Mouse (Mus musculus): ENCODE results near the gene Ube2n. TPM values are rescaled to one million over a fixed set of nuclear protein-coding genes. Genes with fewer than 3 reads are reported as not detected.

Ube2n gene
- polyA plus RNA-seq, 1 experiment from 2014 or later = 132 TPM

DNA sequence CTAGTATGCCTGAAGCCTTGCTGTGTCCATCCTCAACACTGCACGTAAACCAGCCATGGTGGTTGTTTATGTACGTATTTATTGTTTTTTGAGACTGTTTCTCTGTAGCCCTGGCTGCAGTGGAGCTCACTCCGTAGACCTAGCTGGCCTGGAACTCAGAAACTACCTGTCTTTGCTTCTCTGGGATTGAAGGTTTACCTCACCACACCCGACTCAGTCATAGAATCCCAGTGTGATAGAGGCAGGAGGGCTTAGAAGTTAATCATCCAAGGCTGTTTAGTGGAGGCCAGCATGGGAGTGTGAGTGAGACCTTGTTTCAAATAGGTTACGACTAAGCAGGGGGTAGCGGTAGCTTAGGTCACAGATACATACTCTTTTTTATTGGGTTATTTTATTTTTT, 2.7 kb downstream of the Ube2n start:
- no peak for TF ChIP-seq CTCF (IDR thresholded peaks at IDR 0.05)
- in situ Hi-C loops (cut with MboI; ENCODE audit: low pct_unique_long_range_greater_than_20kb) = no loop called here
- ATAC-seq = no peak
- ChIA-PET POLR2A (interaction anchor here (0.6 kb wide), 1 partner anchor 19 kb away, joined by 3 read pairs; no protein-coding TSS in a partner anchor), CTCF (interaction anchor here (1.0 to 1.4 kb wide), 2 partner anchors 8 to 11 kb away, joined by 3 read pairs; no protein-coding TSS in a partner anchor)
- DNase-seq (ENCODE audit: low read depth, low spot score) = no peak
- no peaks in the 10 kb centered on the region for H3K27me3 ChIP-seq

DNA sequence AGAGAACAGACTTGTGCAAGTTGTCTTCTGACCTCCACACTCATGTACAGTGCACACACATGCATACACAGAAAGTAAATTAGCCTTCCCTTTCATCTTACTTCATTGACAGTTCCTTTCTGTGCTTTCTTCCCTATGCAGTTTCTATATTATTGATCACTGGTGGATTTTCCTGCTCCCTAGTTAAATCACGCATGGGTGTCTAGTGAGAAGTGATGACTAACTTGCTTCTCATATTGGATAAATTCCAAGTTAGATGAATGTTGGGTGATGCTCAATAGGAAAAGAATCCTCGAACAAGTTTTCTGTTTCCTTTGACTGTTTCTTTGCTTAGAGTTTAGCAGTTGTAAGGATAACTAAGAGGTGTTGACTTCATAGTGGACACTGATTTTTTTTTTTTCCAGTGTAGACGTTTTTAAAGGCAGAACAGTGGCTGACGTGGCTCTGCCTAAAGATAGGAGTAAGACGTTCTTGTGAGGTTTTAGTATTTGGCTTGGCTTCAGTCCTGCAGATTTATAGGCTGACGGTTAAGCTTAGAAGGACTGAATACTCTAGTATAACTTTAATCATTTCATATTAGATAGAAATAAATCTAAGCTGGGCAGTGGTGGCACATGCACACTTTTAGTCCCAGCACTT, 10.2 kb downstream of the Ube2n start:
- TF ChIP-seq CTCF (IDR thresholded peaks at IDR 0.05) = no peak
- no peak for DNase-seq (ENCODE audit: low read depth, low spot score)
- H3K27me3 ChIP-seq = no peaks in the 10 kb centered on the region
- ATAC-seq = no peak
- in situ Hi-C loops (cut with MboI; ENCODE audit: low pct_unique_long_range_greater_than_20kb) = no loop called here
- POLR2A ChIA-PET = no interaction called here
- CTCF ChIA-PET = interaction anchor here (1.3 to 1.4 kb wide), 2 partner anchors 7 to 23 kb away, joined by 3 read pairs; no protein-coding TSS in a partner anchor

DNA sequence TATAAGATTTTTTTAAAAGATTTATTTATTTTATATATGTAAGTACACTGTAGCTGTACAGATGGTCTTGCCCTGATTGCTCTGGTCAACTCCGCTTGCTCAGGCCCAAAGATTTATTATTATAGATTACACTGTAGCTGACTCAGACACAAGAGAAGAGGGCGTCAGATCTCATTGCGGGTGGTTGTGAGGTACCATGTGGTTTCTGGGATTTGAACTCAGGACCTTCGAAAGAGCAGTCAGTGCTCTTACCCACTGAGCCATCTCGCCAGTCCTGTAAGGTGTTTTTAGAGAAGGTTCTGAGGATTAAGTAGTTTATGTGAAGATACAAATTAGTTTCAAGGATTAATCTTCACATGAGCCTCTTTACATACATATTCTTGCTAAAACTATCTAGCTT, 10.9 kb downstream of the Ube2n start:
- DNase-seq (ENCODE audit: low read depth, low spot score) (no peak), ATAC-seq (no peak)
- ChIA-PET POLR2A (interaction anchor here (0.6 kb wide), 1 partner anchor 276 kb away, joined by 4 read pairs; no protein-coding TSS in a partner anchor), CTCF (interaction anchor here (1.3 to 1.4 kb wide), 2 partner anchors 8 to 22 kb away, joined by 3 read pairs; no protein-coding TSS in a partner anchor)
- in situ Hi-C loops (cut with MboI; ENCODE audit: low pct_unique_long_range_greater_than_20kb) = no loop called here
- TF ChIP-seq CTCF (IDR thresholded peaks at IDR 0.05) = no peak
- H3K27me3 ChIP-seq = no peaks in the 10 kb centered on the region

GRCm38 (mm10) chr10:95526495-95527122, 11.7 kb downstream of the Ube2n start:
- no peaks in the 10 kb centered on the region for H3K27me3 ChIP-seq
- ChIA-PET POLR2A (interaction anchor here (0.6 to 1.6 kb wide), 2 partner anchors 12 to 277 kb away, joined by 4 to 9 read pairs; partner anchors contain the start of gene Ube2n), CTCF (interaction anchor here (1.3 to 1.4 kb wide), 2 partner anchors 9 to 22 kb away, joined by 3 read pairs; no protein-coding TSS in a partner anchor)
- no peak for TF ChIP-seq CTCF (IDR thresholded peaks at IDR 0.05)
- ATAC-seq = peak; percentile 71
- in situ Hi-C loops (cut with MboI; ENCODE audit: low pct_unique_long_range_greater_than_20kb) = no loop called here
- DNase-seq (ENCODE audit: low read depth, low spot score) = peak; percentile 71

GRCm38 (mm10) chr10:95530551-95531121, 15.7 kb downstream of the Ube2n start:
- TF ChIP-seq CTCF (IDR thresholded peaks at IDR 0.05) = no peak
- ATAC-seq (no peak), DNase-seq (ENCODE audit: low read depth, low spot score) (no peak)
- no peaks in the 10 kb centered on the region for H3K27me3 ChIP-seq
- ChIA-PET POLR2A (no interaction called here), CTCF (interaction anchor here (2.1 kb wide), 1 partner anchor 11 kb away, joined by 6 read pairs; no protein-coding TSS in a partner anchor)
- in situ Hi-C loops (cut with MboI; ENCODE audit: low pct_unique_long_range_greater_than_20kb) = no loop called here

DNA sequence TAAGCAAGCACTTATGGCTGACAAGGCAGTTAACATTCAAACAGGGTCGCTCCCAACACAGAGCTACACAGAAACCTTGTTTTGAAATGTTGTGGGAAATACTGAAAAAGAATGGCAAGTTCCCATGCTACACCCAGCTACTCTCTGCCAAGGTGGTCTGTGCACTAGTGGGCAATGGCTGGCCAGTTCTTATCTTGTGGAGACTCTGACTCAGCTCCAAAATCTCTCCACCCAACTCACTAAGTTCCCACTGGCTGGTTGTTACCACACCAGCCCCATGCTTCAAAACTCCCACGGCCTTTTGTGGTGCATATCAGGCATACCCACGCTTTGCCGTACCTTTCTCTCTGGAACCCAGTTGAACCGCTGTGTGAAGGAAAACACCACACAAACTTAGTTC, 18.0 kb downstream of the Ube2n start:
- CTCF ChIA-PET = interaction anchor here (0.9 to 1.3 kb wide), 2 partner anchors 19 to 91 kb away, joined by 3 read pairs; no protein-coding TSS in a partner anchor
- ATAC-seq = no peak
- in situ Hi-C loops (cut with MboI; ENCODE audit: low pct_unique_long_range_greater_than_20kb) = no loop called here

GRCm38 (mm10) chr10:95533382-95533781, 18.4 kb downstream of the Ube2n start:
- DNase-seq (ENCODE audit: low read depth, low spot score) = no peak

More for the DNA sequence above, 18.0 kb downstream of the Ube2n start:
- POLR2A ChIA-PET = interaction anchor here (0.7 kb wide), 1 partner anchor 22 kb away, joined by 4 read pairs; no protein-coding TSS in a partner anchor
- no peak for DNase-seq (ENCODE audit: low read depth, low spot score)
- TF ChIP-seq CTCF (IDR thresholded peaks at IDR 0.05) = no peak
- H3K27me3 ChIP-seq = no peaks in the 10 kb centered on the region

DNA sequence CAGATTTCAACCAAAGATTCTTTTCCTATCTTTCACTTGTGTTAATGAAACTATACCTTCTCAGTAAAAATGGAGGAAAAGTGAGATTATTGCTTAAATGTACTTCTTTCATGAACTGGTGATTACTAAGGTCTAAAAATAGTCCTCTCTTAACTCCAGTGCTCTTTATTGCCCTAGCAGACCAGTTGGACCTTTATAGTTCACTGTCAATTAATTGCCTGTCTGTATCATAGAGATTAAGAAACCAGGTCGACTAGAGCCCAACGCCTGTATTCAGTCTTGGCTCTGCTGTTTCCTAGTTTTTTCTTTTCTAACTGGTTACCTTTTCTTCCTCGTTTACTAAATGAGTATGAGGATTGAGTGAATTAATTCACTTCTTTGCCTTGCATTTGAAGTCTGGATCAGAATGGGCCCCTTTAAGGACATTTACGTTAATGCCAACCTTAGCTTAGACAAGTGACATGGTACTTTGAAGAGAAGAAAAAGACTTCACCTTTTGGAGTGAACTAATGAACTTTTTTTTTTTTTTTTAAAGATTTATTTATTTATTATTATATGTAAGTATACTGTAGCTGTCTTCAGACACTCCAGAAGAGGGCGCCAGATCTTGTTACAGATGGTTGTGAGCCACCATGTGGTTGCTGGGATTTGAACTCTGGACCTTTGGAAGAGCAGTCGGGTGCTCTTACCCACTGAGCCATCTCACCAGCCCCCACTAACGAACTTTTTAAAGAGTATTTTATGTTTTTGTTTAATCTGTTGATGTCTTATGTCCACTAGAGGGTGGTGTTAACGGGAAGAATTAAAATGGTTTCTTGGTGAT, 20.7 kb downstream of the Ube2n start:
- ChIA-PET POLR2A (interaction anchor here (0.7 kb wide), 1 partner anchor 115 kb away, joined by 3 read pairs; no protein-coding TSS in a partner anchor), CTCF (no interaction called here)
- DNase-seq (ENCODE audit: low read depth, low spot score) (no peak), ATAC-seq (no peak)
- H3K27me3 ChIP-seq = no peaks in the 10 kb centered on the region
- in situ Hi-C loops (cut with MboI; ENCODE audit: low pct_unique_long_range_greater_than_20kb) = no loop called here
- TF ChIP-seq CTCF (IDR thresholded peaks at IDR 0.05) = peak; percentile 51

More at GRCm38 (mm10) chr10:95533382-95533781, 18.4 kb downstream of the Ube2n start:
- H3K27me3 ChIP-seq = no peaks in the 10 kb centered on the region
- ChIA-PET POLR2A (no interaction called here), CTCF (interaction anchor here (0.7 to 1.3 kb wide), 3 partner anchors 14 to 90 kb away, joined by 3 read pairs; no protein-coding TSS in a partner anchor)
- no peak for ATAC-seq
- in situ Hi-C loops (cut with MboI; ENCODE audit: low pct_unique_long_range_greater_than_20kb) = no loop called here
- TF ChIP-seq CTCF (IDR thresholded peaks at IDR 0.05) = no peak

DNA sequence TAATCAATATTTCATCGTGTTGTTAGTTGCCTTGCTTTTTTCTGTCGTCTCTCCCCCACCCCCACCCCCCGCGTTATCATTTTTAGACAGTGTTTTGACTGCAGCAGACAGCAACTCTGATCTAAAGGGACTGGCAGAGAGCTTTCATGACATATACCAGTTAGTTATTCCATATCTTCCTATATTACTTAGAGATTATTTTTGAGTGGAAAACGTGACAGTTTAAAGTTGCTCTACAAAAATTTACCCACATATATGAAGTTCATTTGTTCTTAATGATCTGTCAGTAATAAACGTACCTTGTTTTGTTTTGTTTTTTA, 21.2 kb downstream of the Ube2n start:
- in situ Hi-C loops (cut with MboI; ENCODE audit: low pct_unique_long_range_greater_than_20kb) = no loop called here
- POLR2A ChIA-PET = no interaction called here
- H3K27me3 ChIP-seq = no peaks in the 10 kb centered on the region
- DNase-seq (ENCODE audit: low read depth, low spot score) (no peak), ATAC-seq (no peak)
- CTCF ChIA-PET = no interaction called here
- TF ChIP-seq CTCF (IDR thresholded peaks at IDR 0.05) = no peak

DNA sequence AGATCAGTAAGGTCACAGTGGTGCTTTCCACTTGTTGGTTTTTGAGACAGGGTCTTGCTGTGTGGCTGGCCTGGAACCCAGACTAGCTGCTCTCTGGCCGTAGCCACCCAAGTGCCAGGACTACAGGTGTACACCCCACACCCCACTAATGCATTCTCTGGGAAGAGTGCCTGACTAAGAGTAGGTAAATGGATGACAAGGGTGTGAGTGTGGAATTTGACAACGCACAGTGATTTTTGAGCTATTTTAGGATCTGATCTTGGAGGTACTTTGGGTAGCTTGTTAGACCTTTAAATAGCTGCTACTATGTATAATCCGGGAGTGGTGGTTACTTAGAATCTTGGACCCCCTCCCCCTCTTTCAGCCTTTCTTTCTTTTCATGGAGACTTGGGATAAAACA, 24.3 kb downstream of the Ube2n start:
- POLR2A ChIA-PET = no interaction called here
- no peak for ATAC-seq
- TF ChIP-seq CTCF (IDR thresholded peaks at IDR 0.05) = no peak
- in situ Hi-C loops (cut with MboI; ENCODE audit: low pct_unique_long_range_greater_than_20kb) = no loop called here
- no peaks in the 10 kb centered on the region for H3K27me3 ChIP-seq
- DNase-seq (ENCODE audit: low read depth, low spot score) = no peak
- CTCF ChIA-PET = no interaction called here
